Mouse (Mus musculus): Measurements from ENCODE around the gene Cul7.

The Cul7 gene

DNA sequence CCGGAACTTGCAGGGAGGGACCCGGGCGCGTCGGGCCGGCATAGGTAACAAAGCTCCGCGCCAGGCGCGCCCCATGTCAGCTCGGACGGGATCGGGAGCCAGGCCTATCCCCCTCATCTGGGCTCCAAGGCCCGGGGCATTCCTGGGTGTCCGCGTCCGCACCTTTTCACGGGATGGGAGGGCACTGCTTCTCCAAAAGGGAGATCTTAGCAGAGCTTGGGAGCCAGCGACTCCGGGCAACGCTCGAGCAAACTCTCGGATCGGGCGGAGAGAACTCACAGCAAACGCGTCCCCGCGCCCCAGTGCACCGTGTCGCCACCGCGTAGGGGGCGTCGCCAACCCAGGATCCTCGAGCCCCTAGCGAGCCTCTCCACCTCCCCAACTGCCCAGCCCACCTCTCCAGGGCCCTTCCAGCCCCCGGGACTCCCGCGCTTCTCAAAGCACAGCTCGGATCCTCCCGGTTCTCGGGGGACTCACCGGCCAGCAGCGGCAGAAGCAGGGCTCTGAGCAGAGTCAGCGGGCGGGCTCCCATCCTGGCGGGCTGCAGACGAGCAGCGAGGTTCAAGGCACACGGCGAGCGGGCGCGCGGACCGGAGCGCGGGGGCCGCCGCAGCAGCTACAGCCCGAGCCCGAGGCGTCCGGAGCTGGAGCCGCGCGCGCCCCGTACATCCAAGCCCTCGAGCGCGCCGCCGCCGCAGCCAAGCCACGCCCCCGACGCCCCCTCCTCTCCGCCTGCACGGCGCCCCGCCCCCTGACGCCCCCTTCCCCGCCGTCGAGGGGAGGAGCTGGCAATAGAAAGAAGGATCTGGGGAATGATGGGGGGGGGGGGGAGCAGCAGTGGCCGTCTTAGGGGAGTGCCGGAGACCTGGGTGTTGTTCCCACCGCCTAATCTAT is 21.1 kb upstream of the Cul7 start, which contains the start of gene Ptk7:
TSS of gene Ptk7 (minus strand) at position 714 of the 894 bp plus-strand sequence.
- peak; percentile 73 to 81 for DNase-seq

DNA sequence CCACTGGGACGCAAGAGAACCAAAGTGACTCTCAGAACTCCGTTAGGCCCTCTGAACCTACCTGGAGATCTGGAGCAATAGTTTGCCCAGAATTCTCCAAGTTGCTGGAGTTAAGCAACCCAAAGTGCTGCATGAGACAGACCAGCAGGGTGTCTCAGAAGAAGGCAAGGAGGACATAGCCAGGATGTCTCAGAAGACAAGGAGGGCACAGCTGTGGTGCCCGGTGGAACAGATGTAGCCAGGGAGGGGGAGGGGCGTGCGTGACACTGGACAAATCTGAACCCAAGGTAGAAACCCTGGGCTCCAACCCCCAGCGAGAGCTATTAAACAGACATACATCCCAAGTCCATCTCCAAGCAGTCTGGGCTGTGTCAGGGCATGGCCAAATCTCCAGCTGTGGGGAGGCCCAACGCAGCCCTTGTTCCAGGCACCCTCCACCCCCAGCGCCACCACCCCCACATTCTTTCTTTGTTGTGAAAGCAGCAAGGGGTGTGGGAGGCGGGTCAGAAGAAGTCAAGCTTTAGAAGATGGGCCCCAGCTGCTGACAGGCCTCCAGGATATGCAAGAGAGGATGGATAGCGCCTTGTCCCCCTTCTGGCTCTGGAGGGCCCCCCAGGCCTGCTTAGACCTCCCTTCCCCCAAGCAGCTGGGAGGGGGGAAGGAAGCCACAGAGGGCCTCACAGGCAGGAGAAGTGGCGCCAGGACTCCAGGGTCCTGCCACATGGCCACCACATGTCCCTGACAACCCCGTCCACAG is 20.3 kb upstream of the Cul7 start:
- peak in 1 of 2 experiments; percentile 39 for DNase-seq

DNA sequence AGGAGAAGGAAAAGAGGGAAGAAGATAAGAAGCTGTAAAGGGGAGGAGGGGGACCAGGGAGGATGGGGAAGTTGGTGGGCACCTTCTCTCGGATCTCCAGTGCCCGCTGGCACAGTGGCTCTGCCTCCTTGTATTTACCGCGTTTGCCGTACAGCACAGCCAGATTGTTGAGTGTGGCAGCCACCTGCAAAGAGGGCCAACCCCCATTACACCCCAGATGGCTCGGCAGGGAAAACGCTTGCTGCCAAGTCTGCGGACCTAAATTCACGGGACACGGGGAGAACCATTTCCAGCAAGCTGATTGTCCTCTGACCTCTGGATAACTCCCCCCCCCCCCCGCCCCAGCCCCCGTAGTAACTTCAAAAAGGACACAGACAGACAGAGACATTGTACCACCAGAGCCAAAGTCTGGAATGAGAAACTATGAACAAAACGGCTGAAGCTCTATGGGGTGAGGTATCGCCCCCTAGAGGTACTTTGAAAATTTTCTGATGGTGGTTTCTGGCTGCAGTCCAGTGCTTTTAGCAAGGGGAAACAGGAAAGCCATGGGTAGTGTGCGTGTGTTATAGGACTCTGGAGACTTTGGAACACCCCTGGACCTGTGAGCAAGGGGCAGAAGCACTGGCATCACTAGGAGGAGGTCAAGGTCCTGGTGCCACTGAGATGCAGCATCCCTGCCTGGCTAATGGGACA is 13.2 kb upstream of the Cul7 start:
- peak; percentile 75 to 79 for DNase-seq

DNA sequence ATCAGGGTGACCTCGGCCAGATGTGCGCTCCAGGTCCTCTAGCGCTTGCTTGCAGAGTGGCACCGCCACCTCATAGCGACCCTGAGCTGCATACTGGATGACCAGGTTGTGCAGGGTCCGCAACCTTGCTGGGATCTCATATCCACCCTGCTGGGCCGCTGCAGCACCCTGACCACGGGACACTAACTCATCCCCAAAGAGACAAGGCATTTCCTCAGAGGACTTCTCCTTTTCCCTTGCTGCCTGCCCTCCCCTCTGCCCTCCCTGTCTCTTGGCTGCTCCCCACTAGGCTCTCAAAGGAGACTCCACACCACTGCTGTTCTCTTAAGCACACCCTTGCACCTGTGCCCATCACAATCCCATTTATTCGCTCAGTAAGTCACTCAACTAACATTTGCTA is 10.2 kb upstream of the Cul7 start:
- no peak for DNase-seq

DNA sequence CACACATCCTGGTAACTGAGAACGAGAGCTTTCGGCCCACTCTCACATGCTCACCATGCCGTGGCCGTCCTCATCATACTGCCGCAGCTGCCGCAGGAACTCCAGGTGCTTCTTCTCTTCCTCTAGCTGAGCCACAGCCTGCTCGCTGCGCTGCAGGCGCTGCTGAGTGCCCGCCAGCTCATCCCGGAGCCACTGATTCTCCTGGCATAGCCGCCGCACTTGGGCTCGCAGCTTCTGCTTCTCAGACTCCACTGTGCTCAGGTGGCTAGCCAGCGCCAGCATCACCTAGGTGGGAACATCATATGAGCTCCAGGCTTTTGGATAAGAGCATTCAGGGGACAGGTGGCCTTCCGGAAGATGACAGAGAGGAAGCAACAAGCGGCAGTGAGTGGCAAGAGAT is 8.1 kb upstream of the Cul7 start:
- DNase-seq = peak in 1 of 2 experiments; percentile 51

DNA sequence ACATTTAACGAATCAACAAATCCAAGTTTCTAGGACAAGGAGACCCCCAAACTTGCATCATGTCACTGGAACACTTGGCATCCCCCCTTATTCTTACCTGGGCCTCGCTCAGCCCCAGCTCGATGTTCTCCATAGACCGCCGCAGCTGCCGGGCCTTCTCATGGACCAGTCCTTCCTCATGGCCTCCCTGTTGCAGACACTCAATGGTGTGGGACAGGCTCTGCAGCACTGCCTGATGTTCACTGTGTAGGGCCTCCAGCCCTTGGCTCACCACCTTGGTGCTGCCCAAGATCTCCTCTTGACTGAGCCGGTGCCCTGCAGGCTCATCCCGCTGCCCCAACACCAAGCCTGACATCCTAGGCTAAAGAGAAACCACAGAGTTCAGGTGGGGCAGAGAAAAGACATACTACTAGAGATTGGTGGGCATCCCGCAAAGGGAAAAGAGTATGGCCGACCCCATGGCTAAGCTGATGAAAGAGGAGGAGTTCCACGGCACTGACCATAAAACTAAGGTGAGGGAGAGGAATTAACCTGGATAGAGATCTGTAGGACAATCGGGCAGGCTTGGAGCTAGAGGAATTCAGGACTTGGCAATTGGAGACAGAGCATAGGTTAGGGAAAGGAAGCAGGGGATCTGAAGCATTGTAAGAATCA is 5.9 kb upstream of the Cul7 start:
- DNase-seq = no peak

DNA sequence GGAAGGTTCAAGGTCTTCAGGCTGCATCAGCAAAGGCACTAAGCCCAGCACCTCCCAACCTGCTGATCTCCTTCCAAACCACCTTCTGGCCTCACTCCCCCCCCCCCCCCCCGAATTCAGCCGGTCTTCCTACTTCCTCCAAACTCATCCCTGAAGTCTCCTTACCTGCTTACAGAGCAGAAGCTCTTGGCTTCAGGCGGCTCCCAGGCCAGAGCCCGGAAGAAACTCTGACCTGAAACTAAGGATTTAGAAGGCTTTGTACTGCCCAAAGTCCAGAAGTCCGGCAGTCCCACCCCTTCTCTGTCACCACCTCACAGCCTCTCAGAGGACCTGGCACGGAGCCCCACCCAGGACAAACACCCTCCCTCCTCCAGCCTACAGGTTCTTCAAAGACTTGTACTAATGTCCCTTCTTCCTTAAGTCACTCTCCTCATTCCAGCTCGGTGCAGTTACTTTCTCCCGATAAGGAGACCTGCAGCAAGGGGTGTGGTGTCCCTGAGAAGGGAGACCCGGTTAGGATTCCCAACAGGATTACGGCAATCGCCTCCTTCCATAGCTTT is 5.1 kb upstream of the Cul7 start:
- peak; percentile 57 to 77 for DNase-seq

DNA sequence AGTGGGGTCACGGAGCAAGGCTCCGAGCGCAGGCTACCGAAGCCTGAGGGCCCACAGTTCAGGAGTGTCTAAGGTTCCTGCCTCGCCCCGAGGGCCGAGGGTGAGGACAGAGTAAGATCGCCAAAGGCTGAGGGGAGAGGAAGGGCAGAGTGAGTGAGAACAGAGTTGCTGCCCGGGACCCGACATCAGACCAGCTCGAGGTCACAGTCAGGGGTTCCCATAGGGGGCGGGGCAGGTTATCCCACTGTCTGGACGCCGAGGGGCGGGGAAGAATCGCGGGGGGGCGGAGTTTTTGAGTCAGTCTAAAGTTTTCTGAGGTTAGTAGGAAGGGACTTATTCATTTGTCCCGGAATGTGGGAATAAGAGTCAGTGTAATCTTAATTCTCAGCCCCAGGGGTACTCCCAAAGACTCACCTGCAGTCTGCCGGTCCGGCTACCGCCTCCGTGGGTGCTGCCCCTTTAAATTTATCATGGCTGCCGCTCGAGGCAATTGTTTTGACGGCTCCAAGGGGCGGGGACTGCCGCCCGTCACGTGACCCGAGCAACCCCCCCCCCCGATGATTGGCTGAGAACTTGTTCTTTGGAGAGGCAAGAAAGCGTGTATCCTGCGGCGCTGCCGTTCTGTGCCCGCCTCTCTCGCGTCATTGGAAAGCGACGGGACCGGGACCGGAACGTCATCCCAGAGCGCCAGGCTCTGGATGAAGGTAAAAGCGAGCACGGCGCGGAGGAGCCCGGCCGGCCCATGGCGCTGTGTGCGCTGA is 4.4 kb upstream of the Cul7 start, which contains the start of the genes Klc4 and Mrpl2:
TSS of gene Klc4 (minus strand) at position 462 of the 761 bp plus-strand sequence.
TSS of gene Mrpl2 (plus strand) at position 669 of the 761 bp plus-strand sequence.
- DNase-seq = peak; percentile 99 to 100

DNA sequence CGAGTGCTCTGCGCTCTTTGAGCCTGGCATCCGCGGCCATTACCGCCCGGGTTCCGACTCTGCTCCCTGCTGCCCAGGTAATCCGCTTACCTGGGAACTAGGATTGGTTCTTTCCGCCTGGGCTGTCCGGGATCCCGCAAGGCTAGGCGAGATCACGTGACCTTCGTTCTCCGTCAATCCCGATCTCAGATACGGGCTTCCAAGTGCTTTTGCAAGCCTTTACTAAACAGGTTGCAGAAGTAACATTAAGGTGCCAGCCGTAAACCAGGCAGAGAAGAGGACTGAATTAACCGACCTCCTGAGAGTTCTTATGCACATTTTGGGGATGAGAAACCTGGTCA is 3.8 kb upstream of the Cul7 start:
- no peak for DNase-seq

DNA sequence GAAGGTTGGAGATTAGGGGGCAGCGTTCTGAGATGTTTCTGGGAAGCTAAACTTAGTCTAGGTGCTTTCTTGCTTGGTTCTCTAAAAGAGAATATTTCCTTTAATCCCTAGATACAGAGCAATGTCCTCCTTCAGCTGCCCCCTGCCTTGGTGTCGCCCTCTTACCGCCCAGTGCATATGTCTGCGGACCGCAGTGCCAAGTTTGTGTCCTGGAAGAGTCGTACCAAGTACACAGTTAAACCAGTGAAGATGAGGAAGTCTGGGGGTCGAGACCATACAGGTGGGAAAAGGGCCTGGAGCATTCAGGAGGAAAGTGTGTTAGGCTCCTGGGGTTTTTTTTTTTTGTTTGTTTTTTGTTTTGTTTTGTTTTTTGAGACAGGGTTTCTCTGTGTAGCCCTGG is 2.9 kb upstream of the Cul7 start:
- peak in 1 of 2 experiments; percentile 28 for DNase-seq

DNA sequence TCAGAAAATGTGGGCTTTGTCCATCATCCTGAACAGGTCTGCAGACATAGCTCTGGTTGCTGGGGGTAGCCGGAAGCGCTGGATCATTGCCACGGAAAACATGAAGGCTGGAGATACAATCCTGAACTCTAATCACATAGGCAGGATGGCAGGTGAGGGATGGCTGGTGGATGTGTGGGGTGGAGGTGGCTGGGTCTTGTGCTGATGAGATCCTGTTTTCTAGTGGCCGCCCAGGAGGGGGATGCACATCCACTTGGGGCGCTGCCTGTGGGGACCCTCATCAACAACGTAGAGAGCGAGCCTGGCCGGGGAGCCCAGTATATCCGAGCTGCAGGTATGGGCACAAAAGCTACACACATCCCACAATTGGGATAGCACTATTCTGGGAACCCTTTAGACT is 1.7 kb upstream of the Cul7 start:
- no peak for DNase-seq

DNA sequence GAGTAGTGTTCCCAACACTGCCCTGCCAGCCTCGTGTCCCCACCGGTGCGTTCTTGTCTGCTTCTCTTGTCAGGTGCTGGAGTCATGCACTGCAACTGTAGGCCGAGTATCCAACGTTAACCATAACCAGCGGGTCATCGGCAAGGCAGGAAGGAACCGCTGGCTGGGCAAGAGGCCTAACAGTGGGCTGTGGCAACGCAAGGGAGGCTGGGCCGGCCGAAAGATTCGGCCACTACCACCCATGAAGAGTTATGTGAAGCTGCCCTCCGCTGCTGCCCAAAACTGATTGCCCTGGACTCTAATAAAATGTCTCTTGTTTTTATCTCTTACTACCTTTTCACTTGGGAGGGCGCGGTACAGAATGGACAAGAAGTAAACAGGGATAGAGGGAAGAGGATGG is 326 bp upstream of the Cul7 start:
- DNase-seq = peak; percentile 47 to 48

DNA sequence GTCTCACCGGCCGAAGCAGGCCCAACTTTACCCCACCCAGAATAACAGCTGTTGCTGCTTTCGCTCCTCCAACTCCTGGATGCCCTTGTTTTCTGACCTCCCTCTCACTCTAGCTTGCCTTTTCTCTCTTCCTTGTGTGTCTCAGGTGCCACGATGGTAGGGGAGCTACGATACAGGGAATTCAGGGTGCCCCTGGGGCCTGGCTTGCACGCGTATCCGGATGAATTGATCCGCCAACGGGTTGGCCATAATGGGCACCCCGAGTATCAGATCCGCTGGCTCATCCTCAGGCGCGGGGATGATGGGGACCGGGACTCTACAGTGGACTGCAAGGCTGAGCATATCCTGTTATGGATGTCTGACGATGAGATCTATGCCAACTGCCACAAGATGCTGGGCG is 1.2 kb downstream of the Cul7 start:
- DNase-seq = peak in 1 of 2 experiments; percentile 26

DNA sequence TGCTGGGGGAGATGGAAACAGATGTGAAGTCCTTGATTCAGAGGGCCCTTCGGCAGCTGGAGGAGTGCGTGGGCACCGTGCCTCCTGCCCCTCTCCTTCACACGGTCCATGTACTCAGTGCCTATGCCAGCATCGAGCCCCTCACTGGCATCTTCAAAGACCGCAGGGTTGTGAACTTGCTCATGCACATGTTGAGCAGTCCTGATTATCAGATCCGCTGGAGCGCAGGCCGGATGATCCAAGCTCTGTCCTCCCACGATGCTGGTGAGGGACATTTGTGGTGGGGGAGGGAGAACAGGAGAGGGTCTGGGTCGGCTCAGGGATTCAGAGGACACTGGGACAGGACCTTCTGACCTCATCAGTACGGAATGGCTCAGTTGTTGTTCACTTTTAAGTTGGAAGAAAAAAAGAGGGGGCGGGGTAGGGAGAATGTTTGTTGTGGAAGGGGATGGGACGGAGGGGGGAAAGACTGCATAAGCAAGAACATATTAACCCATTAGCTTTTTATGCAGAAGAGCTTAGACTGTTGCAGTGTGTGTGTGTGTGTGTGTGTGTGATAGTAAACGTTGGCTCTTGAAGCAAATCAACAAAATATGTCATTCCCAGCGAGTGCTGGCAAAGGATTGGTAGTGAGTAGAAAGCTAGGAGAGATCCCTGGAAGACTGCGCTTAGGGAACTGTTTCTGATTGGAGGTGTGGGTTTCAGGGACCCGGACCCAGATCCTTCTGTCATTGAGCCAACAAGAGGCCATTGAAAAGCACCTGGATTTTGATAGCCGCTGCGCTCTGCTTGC is 1.8 kb downstream of the Cul7 start:
- DNase-seq = peak in 1 of 2 experiments; percentile 22

DNA sequence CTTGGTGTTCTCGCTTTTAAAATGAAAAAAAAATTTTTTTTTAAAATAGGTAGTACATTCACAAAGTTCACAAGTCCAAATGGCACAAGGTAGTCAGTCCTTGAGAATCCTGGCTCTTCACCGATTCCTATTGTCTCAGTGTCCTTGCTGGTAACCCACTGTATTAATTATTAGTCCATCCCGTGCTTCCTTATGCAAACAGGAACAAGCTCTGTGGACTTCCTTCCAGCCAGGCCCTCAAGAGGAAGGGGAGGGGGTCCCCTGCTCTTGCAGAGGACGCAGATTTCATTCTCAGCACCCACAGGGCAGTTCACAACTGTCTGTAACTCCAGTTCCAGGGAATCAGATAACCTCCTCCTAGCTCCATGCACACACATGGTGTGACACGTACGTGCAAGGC is 5.9 kb downstream of the Cul7 start:
- no peak for DNase-seq

DNA sequence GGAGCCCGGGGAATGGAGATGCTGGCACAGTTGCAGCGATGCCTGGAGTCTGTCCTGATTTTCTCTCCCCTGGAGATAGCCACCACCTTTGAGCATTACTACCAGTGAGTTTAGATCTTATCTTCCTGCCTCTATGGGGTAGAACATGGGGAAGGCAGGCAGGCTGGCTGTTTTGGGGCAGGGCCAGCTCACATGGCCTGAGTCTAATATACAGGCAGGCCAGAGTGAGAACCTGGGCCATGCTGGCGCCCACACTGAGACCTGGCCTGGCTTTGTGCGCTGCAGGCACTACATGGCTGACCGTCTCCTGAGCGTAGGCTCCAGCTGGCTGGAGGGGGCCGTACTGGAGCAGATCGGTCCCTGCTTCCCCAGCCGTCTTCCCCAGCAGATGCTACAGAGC is 11.2 kb downstream of the Cul7 start:
- peak; percentile 85 to 86 for DNase-seq

DNA sequence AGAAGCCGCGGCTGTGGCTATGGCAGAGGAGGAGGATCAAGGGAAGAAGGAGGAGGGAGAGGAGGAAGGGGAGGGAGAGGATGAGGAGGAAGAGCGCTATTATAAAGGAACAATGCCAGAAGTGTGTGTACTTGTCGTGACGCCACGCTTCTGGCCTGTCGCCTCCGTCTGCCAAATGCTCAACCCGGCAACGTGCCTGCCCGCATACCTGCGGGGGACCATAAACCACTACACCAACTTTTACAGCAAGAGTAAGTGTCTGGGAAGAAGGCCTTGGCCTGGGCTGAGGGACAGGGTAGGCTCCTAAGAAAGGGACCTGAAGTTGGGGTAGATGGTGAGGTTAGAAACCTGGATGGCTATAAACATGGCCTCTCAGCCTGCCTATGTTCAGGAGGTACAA is 11.8 kb downstream of the Cul7 start:
- peak; percentile 77 to 80 for DNase-seq

DNA sequence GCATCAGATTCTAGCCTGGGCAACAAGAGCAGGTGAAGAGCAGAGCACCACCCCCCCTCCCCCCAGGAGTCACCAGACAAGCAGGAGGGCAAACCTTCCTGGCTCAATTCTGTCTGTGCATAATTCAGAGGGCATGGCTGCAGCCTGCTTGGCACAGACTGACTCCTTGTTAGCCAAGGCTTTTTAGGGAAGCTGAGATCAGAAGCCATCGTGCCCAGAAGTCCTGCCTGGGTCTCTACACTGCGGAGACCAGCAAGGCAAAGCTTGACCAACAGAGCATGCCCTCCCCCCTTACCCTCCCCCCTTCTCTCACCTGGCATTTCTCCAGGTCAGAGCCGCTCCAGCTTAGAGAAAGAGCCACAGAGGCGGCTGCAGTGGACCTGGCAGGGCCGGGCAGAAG is 12.6 kb downstream of the Cul7 start:
- DNase-seq = peak; percentile 77 to 82

DNA sequence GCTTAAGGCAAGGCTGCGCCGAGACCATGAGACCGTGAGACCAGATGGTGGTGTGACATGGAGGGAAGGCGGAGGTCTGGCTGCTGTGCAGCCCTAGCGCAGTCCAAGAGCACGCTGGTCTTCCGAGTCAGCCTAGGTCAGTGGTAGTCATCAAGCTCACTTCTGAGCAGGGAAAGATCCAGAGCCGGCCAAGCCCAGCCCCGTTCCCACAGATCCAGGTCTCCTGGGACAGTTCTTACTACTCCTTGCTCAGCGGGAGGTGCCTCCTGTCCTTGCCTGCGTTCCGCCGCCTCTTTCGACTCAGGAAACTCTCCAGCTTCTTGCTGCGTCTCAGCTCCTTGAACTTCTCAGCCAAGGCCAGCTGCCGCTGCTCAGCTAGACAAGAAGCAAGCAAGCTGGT is 17.6 kb downstream of the Cul7 start:
- DNase-seq = peak in 1 of 2 experiments; percentile 25

DNA sequence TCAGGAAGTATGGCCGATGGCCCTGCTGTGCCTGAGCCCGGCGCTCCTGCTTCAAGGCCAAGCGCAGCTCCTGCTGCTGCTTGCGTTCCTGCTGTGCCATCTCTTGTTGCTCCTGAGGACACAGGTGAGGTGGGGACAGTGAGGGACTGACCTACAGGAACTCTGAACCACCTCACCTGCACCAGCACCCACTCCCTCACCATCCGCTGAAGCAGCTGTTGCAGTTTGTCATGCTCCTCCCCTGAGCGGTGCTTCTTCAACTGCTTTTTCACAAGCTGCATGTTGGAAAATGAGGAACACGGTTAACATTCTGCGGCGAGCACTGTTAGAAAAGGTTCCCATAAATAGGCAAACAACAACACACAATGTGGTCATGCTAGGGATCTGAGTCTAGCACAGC is 19.8 kb downstream of the Cul7 start:
- no peak for DNase-seq
